Mouse (Mus musculus): ENCODE measurements around the gene Olfr705. TPM values are rescaled to one million over a fixed set of nuclear protein-coding genes. Genes with fewer than 3 reads are reported as not detected.
"Not testable (repeated sequence)": the region's sequence is repeated elsewhere in the genome, so short reads cannot be mapped to it uniquely, and the experiment has no call there.

Olfr705 gene
- not detected for total RNA-seq (2021)
- long read RNA-seq, experiment 1, result 0 reads
- long read RNA-seq, experiment 2, result 0 reads

DNA sequence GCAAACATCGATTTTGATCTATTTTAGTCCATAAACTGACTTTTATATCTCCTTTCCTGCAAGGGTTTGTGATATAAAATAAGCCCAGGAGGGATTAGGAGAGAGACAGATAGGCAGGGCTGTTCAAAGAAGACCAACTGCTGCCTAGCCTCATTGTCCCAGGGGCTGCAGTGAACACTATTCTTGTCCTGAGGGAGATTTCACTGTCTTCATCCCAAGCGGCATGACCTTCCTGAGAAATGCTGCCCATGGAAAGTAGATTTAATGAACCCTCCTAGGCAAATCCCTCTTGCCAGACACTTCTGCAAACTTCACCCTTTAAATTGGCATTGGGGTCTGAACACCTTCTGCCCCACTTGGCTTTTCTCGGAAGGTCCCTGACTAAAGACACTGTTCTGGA, at the start of gene Olfr705:
Olfr705 (minus strand) TSS at position 101 of the 400 bp plus-strand sequence.
- DNase-seq, result no peak

DNA sequence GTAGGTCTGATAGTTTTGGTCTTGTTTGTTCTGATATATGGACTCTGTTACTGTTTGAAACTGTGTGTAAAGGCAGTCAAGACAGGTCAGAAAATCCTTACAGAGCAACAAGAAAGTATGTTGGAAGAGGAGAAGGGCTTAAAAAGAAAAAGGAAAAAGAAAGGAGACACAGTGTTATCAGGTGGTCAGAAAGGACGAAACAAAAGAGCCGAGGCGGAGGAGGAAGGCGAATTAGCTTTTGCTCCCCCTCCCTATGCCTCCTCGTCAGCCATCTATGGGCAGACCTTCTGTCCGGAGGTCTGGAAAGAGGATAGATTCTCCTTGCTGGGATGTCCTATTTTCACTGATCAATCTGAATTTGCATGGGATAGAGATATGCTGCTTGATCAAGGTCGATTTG, 44.3 kb upstream of the Olfr705 start:
- peak; percentile 5 for DNase-seq

DNA sequence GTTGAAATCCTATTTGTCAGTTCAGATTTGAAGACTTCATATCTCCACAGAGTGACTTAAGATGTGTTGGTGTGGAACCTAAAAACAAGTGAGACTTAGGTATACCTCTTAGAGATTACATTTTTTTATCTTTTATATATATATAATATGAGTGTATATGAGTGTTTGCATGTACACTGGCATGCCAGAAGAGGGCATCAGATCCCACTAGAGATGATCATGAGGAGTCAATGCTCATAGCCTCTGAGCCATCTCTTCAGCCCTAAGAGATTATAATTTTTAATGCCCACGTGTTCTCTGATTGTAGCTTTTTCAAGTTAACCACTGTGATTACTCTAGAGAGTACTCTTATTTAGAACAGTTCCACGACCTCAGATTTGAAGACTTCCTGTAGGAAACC, 31.0 kb upstream of the Olfr705 start, which contains the start of gene Olfr1532-ps1:
Olfr1532-ps1 (plus strand) TSS at position 326 of the 400 bp plus-strand sequence.
- DNase-seq, result no peak

DNA sequence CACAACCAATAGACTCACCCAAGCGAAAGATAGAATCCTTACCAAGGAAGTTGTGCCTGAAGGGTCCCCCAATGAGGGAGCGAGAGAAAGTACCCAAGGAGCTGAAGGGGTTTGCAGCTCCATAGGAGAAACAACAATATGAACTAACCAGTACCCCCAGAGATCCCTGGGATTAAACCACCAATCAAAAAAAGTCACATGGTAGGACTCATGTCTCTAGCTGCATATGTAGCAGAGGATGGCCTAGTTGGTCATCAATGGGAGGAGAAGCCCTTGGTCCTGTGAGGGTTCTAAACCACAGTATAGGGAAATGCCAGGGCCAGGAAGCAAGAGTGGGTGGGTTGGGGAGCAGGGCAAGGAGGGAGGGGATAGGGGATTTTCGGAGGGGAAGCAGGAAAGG, 24.4 kb upstream of the Olfr705 start, which contains the start of gene Olfr707:
Olfr707 (minus strand) TSS at position 101 of the 400 bp plus-strand sequence.
- DNase-seq, result not testable (repeated sequence)

- DNase-seq, result no peak
Observed at GRCm38 (mm10) chr7:106888062-106888461, 11.4 kb upstream of the Olfr705 start, which contains the start of gene Olfr706. Gene Olfr706, minus strand, starts transcription at chr7:106888162.

DNA sequence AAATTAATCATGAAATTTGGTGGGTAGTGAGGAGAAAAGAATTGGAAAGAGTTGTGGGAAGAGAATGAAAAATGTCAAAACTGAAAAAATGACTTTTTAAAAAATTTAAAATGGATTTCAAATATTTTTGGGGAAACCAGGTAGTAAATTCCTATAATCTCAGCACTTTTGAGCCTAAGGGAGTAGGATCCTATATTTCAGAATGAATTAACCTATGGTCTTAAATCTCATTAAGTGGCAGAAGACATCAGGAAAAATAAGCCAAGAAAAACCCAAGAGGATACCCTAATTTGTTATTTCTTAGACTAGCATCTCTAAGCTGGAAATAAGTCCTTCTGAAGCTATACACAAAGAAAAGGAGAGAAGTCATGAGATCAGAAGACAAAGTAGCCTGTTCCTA, 13.8 kb downstream of the Olfr705 start, which contains the start of gene Olfr704:
Olfr704 (plus strand) TSS at position 301 of the 400 bp plus-strand sequence.
- no peak for DNase-seq

DNA sequence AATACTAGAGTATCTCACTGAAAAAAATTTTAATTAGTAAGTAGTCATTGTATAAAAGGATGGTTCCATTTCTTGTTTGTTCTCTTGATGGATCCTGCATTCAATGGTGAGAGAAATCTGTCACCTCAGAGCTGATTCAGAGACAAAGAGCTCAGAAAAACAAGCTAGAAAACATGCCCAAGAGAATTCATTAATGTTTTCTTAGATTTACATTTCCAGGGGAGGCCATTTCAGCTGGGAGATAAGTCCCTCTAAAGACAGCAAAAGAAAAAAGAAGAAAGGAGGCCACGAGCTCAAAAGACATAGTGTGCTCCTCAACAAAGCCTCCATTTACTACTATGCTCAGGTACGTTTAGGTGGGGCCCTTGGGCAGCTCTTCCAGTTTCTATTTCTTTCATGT, 33.6 kb downstream of the Olfr705 start, which contains the start of gene Olfr703:
Olfr703 (plus strand) TSS at position 301 of the 400 bp plus-strand sequence.
- DNase-seq, result no peak

- no peak for DNase-seq
Observed at GRCm38 (mm10) chr7:106833793-106834192, 42.9 kb downstream of the Olfr705 start, which contains the start of gene Olfr702. Gene Olfr702, minus strand, starts transcription at chr7:106833893.

Other genes starting within 250 kb of the Olfr705 start
- not detected for gene Olfr693, start 196.3 kb downstream of the Olfr705 start, total RNA-seq (2021)
- gene Olfr694, start 185.1 kb downstream of the Olfr705 start, total RNA-seq (2021), result not detected
- gene Olfr695, start 160.5 kb downstream of the Olfr705 start, total RNA-seq (2021), result not detected
- not detected for gene Olfr697, start 134.4 kb downstream of the Olfr705 start, total RNA-seq (2021)
- gene Olfr698, start 121.5 kb downstream of the Olfr705 start, total RNA-seq (2021), result not detected
- gene Olfr699, start 83.7 kb downstream of the Olfr705 start, total RNA-seq (2021), result not detected
- not detected for gene Olfr700, start 68.1 kb downstream of the Olfr705 start, total RNA-seq (2021)
- gene Olfr701, start 62.8 kb downstream of the Olfr705 start, total RNA-seq (2021), result not detected
- gene Olfr702, start 43.0 kb downstream of the Olfr705 start, total RNA-seq (2021), result not detected
- not detected for gene Olfr703, start 33.5 kb downstream of the Olfr705 start, total RNA-seq (2021)
- not detected for gene Olfr704, start 13.7 kb downstream of the Olfr705 start, total RNA-seq (2021)
- gene Olfr706, start 11.3 kb upstream of the Olfr705 start, total RNA-seq (2021), result not detected
- not detected for gene Olfr707, start 24.4 kb upstream of the Olfr705 start, total RNA-seq (2021)
- not detected for gene Olfr1532-ps1, start 31.1 kb upstream of the Olfr705 start, total RNA-seq (2021)
- gene Olfr709-ps1, start 55.3 kb upstream of the Olfr705 start, total RNA-seq (2021), result not detected
- not detected for gene Olfr710, start 71.4 kb upstream of the Olfr705 start, total RNA-seq (2021)
- not detected for gene Olfr6, start 87.0 kb upstream of the Olfr705 start, total RNA-seq (2021)
- not detected for gene Olfr711, start 98.6 kb upstream of the Olfr705 start, total RNA-seq (2021)
- not detected for gene Olfr2, start 129.2 kb upstream of the Olfr705 start, total RNA-seq (2021)
- gene Olfr713, start 154.3 kb upstream of the Olfr705 start, total RNA-seq (2021), result not detected
- gene Olfr714, start 194.1 kb upstream of the Olfr705 start, total RNA-seq (2021), result not detected
- not detected for gene Olfr17, start 216.3 kb upstream of the Olfr705 start, total RNA-seq (2021)
- gene Olfr715b, start 233.5 kb upstream of the Olfr705 start, total RNA-seq (2021), result not detected